Mouse (Mus musculus): ENCODE data around the gene Spib. TPM values are rescaled to one million over a fixed set of nuclear protein-coding genes. Genes with fewer than 3 reads are reported as not detected.

The Spib gene
- total RNA-seq, 2 experiments from 2014 or later = not detected

GRCm38 (mm10) chr7:44527483-44528398 lies 4.1 kb downstream of the Spib start:
- DNase-seq (ENCODE audit: low spot score in 2 of 2) = peak; percentile 52 to 54

- DNase-seq (ENCODE audit: low spot score in 2 of 2) = no peak
Observed at GRCm38 (mm10) chr7:44526414-44527154, 5.3 kb downstream of the Spib start.

- DNase-seq (ENCODE audit: low spot score in 2 of 2) = peak; percentile 19 to 55
Observed at GRCm38 (mm10) chr7:44525126-44525832, 6.6 kb downstream of the Spib start.

- no peak for DNase-seq (ENCODE audit: low spot score in 2 of 2)
Observed at GRCm38 (mm10) chr7:44524502-44524901, 7.4 kb downstream of the Spib start, which contains the start of gene Mybpc2. Mybpc2 (minus strand) TSS chr7:44524656.

GRCm38 (mm10) chr7:44523056-44523455 lies 8.8 kb downstream of the Spib start:
- DNase-seq (ENCODE audit: low spot score in 2 of 2) = no peak

DNA sequence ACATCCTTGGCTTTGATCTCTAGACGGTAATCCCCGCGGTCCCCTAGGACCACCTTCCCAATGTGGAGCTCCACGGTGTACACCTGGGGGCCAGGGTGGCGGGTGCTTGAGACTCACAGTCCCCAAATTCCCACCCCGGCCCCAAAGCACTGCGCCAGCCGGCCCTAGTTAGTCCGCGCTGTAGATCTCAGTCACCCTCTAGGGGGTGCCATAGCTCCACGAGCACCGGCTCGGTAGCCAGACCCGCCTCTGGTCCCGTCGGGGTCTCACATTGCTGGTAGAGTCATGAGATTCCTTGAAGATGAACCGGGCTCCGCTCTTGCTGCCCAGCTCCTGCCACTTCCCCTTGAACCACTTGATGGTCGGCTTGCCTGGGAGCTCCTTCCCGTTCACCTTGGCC lies 10.2 kb downstream of the Spib start:
- peak; percentile 40 to 48 for DNase-seq (ENCODE audit: low spot score in 2 of 2)

DNA sequence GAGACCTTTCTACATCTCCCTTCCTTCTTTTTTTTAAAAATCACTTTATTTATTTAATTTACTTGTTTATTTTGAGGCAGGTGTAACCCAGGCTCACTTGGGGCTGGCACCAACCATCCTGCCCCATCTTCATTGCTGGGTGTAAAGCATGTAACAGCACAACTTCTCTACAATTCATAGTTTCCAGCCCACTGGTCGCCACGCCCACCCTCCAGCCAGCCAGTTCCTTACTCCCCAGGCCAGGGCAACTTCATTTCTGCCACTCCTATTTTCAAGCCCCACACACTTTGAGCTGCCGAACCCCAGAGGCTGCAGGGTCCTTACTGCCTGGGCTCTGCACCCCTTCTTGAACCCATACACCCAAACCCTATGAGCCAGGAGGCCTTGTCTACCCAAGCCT lies 10.9 kb downstream of the Spib start:
- DNase-seq (ENCODE audit: low spot score in 2 of 2) = no peak

GRCm38 (mm10) chr7:44519240-44519913 lies 12.5 kb downstream of the Spib start:
- no peak for DNase-seq (ENCODE audit: low spot score in 2 of 2)

- DNase-seq (ENCODE audit: low spot score in 2 of 2) = no peak
Observed at GRCm38 (mm10) chr7:44507491-44507890, 24.4 kb downstream of the Spib start.

- DNase-seq (ENCODE audit: low spot score in 2 of 2) = peak; percentile 75 to 77
Observed at GRCm38 (mm10) chr7:44501563-44502115, 30.2 kb downstream of the Spib start.

- DNase-seq (ENCODE audit: low spot score in 2 of 2) = no peak
Observed at GRCm38 (mm10) chr7:44500046-44500445, 31.8 kb downstream of the Spib start.

DNA sequence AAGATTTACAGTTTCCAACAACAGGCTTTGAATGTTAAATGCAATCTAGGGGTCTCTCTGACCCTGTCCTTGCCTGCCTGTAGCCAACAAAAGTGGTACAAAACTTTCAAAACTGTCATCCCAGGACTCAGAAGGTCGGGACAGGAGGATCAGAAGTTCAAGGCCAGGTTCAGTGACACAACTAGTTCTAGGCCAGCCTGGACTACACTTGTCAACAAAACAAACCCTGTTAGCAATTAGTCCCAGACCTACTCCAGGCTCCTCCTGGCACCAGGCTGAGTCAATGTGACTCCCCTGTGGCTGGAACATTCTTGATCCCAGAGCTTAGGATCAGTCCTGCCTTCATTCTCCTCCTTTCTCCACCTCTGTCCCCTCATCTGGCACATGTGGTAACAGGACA lies 32.9 kb downstream of the Spib start:
- no peak for DNase-seq (ENCODE audit: low spot score in 2 of 2)

GRCm38 (mm10) chr7:44497361-44498055 lies 34.4 kb downstream of the Spib start:
- DNase-seq (ENCODE audit: low spot score in 2 of 2) = no peak

GRCm38 (mm10) chr7:44496771-44497109 lies 35.1 kb downstream of the Spib start:
- DNase-seq (ENCODE audit: low spot score in 2 of 2) = no peak

DNA sequence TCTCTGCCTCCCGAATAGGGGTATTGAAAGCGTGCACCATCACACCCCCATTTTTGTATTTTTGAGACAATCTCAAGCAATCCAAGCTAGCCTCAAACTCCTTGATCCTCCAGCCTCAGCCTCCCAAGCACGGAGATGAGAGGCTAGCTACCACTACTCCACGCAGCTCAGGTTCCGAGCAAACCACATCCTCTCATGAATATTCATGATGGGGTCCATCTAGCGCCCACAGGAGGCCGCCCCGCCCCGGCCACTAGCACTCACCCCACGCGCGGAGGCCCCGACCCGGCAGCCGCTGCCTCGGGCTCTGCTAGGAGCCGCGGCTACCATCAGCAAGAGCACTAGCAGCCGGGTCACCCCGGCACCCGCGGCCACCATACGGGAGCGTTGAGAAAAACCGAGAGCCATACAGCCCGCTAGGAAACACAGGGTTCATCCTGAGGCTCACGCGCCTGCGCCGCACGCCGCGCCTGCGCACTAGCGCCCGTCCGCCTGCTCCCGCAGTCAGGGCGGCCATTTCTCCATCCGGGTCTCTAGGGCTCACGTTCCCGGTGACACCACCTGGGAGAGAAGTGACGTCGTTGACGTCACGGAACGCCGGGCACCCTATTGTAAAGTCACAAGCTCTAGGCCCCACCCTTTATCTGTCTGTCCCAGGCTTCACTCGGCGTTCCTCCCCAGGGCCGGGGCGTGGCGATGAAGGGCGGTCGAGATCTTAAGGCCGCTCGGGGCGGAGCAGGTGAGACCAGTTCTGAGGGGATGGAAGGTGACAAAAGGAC lies 35.7 kb downstream of the Spib start, which contains the start of the genes Emc10 and Fam71e1:
Emc10 (minus strand) TSS at position 538 of the 779 bp plus-strand sequence.
Fam71e1 (plus strand) TSS at position 590 of the 779 bp plus-strand sequence.
- DNase-seq (ENCODE audit: low spot score in 2 of 2) = peak; percentile 98 to 99

- no peak for DNase-seq (ENCODE audit: low spot score in 2 of 2)
Observed at GRCm38 (mm10) chr7:44495086-44495485, 36.8 kb downstream of the Spib start.

DNA sequence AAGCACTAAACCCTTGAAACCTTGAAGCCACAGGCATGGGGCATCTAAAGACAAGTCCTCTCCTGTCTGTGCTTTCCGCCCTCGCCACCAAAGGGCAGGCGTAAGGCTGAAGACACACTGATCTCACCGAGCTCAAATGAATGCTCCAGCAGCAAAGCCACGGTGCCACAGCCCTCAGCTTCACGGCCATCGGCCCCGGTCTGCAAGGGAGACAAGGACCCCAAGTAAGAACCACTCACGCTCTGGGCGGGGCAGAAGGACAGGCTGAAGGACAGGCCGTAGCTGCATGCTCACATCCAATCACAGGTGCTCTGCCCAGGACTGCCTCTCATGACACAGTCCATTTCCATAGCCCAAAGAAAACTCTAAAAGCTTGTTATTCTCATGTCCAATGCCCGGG lies 37.2 kb downstream of the Spib start:
- DNase-seq (ENCODE audit: low spot score in 2 of 2) = no peak

DNA sequence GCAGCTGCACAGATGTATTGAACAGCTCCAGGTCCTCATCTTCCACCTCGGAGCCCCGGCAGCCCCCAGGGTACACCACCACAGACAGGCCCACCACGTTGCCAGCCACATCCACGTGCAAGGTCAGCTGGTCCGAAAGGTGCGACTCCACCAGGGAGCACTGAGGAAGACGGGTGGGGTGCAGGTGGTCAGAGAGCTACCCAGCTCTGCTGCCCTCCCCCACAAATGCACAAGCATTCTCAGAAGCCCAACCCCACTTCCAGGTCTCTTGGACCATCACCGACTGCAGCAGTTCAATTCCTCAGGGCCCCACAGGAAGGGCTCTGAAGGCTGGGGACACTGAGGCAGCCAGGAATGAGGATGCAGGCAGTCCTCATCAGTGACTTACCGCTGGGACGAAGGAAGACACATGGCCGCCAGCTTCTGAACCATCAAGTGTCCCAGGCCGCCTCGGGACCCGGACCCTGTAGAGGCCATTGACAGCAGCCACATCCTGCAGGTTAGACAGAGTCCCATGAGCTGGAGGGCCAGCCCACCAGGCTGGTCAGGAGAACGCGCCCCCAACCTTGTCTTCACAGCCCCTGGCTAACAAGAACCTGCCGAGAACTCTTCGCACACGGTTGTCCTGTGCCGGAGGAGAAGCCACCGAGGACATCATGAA lies 39.6 kb downstream of the Spib start:
- no peak for DNase-seq (ENCODE audit: low spot score in 2 of 2)

GRCm38 (mm10) chr7:44491391-44491790 lies 40.5 kb downstream of the Spib start:
- DNase-seq (ENCODE audit: low spot score in 2 of 2) = no peak
